Mouse (Mus musculus) liver, embryonic 14.5 days (tissue): ENCODE measurements at regions not wholly inside any gene's neighbourhood (a gene's known extent, or its start where the extent isn't known, plus 50 kb on each side); places are given as distances from the start of the nearest gene placed in this dataset.

ENCODE experiments used
- ATAC-seq: fragments of 200-750 bp; cut with Nextera tagmentation; 2 replicates; pipeline ENCODE4 v1.8.0; 2017; ENCODE audit warnings: moderate number of reproducible peaks, mild to moderate bottlenecking, moderate library complexity; ENCODE audit not compliant: insufficient read depth
- DNase-seq, 3 experiments: peaks; one replicate each; pipeline ENCODE4 v3.0.0-alpha.2; 2012 to 2013; ENCODE audit warnings: low read depth in 3 of 3, low spot score in 3 of 3
- H3K27ac ChIP-seq: fragments of 300-500 bp; sonication (generic); 2 replicates; pipeline ENCODE4 v1.5.1; 2014; ENCODE audit warnings: moderate library complexity, mild to moderate bottlenecking, control low read depth, inconsistent platforms
- H3K27me3 ChIP-seq: fragments of 300-500 bp; sonication (generic); 2 replicates; pipeline ENCODE4 v1.6.1; 2014; ENCODE audit warnings: mild to moderate bottlenecking, low read length, moderate library complexity; ENCODE audit not compliant: control insufficient read depth, insufficient read depth
- H3K36me3 ChIP-seq: fragments of 300-500 bp; sonication (generic); replicated peaks from 2 replicates; pipeline ENCODE4 v1.6.1; 2014; ENCODE audit warnings: low read depth; ENCODE audit not compliant: control insufficient read depth, insufficient read depth
- H3K4me1 ChIP-seq, 2 experiments: fragments of 200-500 bp in 1 of 2; fragments of 300-500 bp in 1 of 2; sonication (generic) in 1 of 2; replicated peaks; 2 replicates each; pipeline ENCODE4 v1.6.1; 2012 to 2014; ENCODE audit warnings: antibody characterized with exemption in 1 of 2, inconsistent platforms in 1 of 2, low read length in 1 of 2; ENCODE audit not compliant: control insufficient read depth in 2 of 2, insufficient read depth in 2 of 2
- H3K4me2 ChIP-seq: fragments of 300-500 bp; sonication (generic); 2 replicates; pipeline ENCODE4 v1.6.1; 2014; ENCODE audit warnings: low read depth, mild to moderate bottlenecking, control low read depth, moderate library complexity
- H3K4me3 ChIP-seq, 2 experiments: fragments of 200-500 bp in 1 of 2; fragments of 300-500 bp in 1 of 2; sonication (generic) in 1 of 2; 2 replicates each; pipeline ENCODE4 v1.5.1; 2012 to 2014; ENCODE audit warnings: low read depth in 2 of 2, low read length in 2 of 2, mild to moderate bottlenecking in 2 of 2, control low read depth in 1 of 2, inconsistent platforms in 1 of 2, moderate library complexity in 1 of 2; ENCODE audit not compliant: insufficient read depth in 1 of 2
- H3K9ac ChIP-seq: fragments of 300-500 bp; sonication (generic); replicated peaks from 2 replicates; pipeline ENCODE4 v1.6.1; 2014; ENCODE audit warnings: mild to moderate bottlenecking, control low read depth, moderate library complexity
- H3K9me3 ChIP-seq: fragments of 300-500 bp; sonication (generic); 2 replicates; pipeline ENCODE4 v1.6.1; 2016; ENCODE audit warnings: low read length, mixed read lengths; ENCODE audit not compliant: control insufficient read depth
- CTCF ChIP-seq: IDR thresholded peaks from 2 replicates; pipeline ENCODE4 v1.5.1; 2016; ENCODE audit warnings: antibody characterized with exemption, low read depth, control low read depth
- EP300 ChIP-seq: IDR thresholded peaks from 2 replicates; pipeline ENCODE4 v1.6.1; 2016; ENCODE audit warnings: antibody characterized with exemption, low read depth
- WGBS: fragments of 180-500 bp; shearing (Covaris S2); extraction: QIAGEN DNeasy Blood & Tissue Kit; methylation state at CpG from one replicate; pipeline ENCODE4 v1.1.7; 2014; ENCODE audit not compliant: insufficient replicate concordance; 5-methylcytosine and 5-hydroxymethylcytosine counted together

GRCm38 (mm10) chr8:30982814-30983213 is 2445.7 kb upstream of the 5930422O12Rik start:
- Histone ChIP-seq H3K9me3 (no peaks in the 10 kb centered on the region), H3K4me2 (no peak overlapping the region), H3K4me1 (no peaks in the 10 kb centered on the region), H3K4me3 (no peak overlapping the region), H3K9ac (no peak overlapping the region), H3K27ac (no peak overlapping the region), H3K36me3 (no peaks in the 10 kb centered on the region), H3K27me3 (no peaks in the 10 kb centered on the region)
- DNase-seq (no peak), ATAC-seq (no peak)
- 38% methylated on average over 2 of the region's 2 CpGs for WGBS
- no peak for TF ChIP-seq EP300
- no peak for TF ChIP-seq CTCF

- no peaks in the 10 kb centered on the region for H3K36me3 ChIP-seq
- ATAC-seq (no peak), DNase-seq (no peak)
- H3K27ac ChIP-seq = no peak overlapping the region
- no peak overlapping the region for H3K4me2 ChIP-seq
- TF ChIP-seq CTCF = no peak
- no peak for TF ChIP-seq EP300
- H3K4me1 ChIP-seq = no peaks in the 10 kb centered on the region
- no peaks in the 10 kb centered on the region for H3K27me3 ChIP-seq
- no peaks in the 10 kb centered on the region for H3K9me3 ChIP-seq
- no peak overlapping the region for H3K9ac ChIP-seq
- no peak overlapping the region for H3K4me3 ChIP-seq
- 53% methylated on average over 5 of the region's 5 CpGs for WGBS
Observed at GRCm38 (mm10) chr8:30988051-30988450, 2440.5 kb upstream of the 5930422O12Rik start.

- H3K27ac ChIP-seq = no peak overlapping the region
- H3K9me3 ChIP-seq = no peaks in the 10 kb centered on the region
- 59% methylated on average over 9 of the region's 9 CpGs for WGBS
- no peaks in the 10 kb centered on the region for H3K27me3 ChIP-seq
- H3K4me1 ChIP-seq = no peaks in the 10 kb centered on the region
- TF ChIP-seq EP300 = no peak
- TF ChIP-seq CTCF = no peak
- DNase-seq (no peak), ATAC-seq (no peak)
- no peak overlapping the region for H3K9ac ChIP-seq
- no peak overlapping the region for H3K4me3 ChIP-seq
- H3K4me2 ChIP-seq = no peak overlapping the region
- H3K36me3 ChIP-seq = no peaks in the 10 kb centered on the region
Observed at GRCm38 (mm10) chr8:30998657-30999056, 2429.9 kb upstream of the 5930422O12Rik start.

GRCm38 (mm10) chr8:31000120-31000519 is 2428.4 kb upstream of the 5930422O12Rik start:
- Histone ChIP-seq H3K4me1 (no peaks in the 10 kb centered on the region), H3K9me3 (no peaks in the 10 kb centered on the region), H3K27ac (no peak overlapping the region), H3K4me2 (no peak overlapping the region), H3K27me3 (no peaks in the 10 kb centered on the region), H3K9ac (no peak overlapping the region), H3K36me3 (no peaks in the 10 kb centered on the region), H3K4me3 (no peak overlapping the region)
- DNase-seq (no peak), ATAC-seq (no peak)
- TF ChIP-seq EP300 = no peak
- TF ChIP-seq CTCF = no peak
- 71% methylated on average over 6 of the region's 6 CpGs for WGBS

GRCm38 (mm10) chr8:31001980-31002730 is 2426.4 kb upstream of the 5930422O12Rik start:
- Histone ChIP-seq H3K9ac (no peak overlapping the region), H3K9me3 (no peaks in the 10 kb centered on the region), H3K27ac (no peak overlapping the region), H3K4me1 (no peaks in the 10 kb centered on the region), H3K4me2 (no peak overlapping the region), H3K4me3 (no peak overlapping the region), H3K36me3 (no peaks in the 10 kb centered on the region), H3K27me3 (no peaks in the 10 kb centered on the region)
- DNase-seq (no peak), ATAC-seq (no peak)
- no peak for TF ChIP-seq CTCF
- TF ChIP-seq EP300 = no peak
- 47% methylated on average over 5 of the region's 5 CpGs for WGBS
